Mouse (Mus musculus) forebrain, embryonic 14.5 days (tissue): Measurements from ENCODE around the gene Kcnma1. TPM values are rescaled to one million over a fixed set of nuclear protein-coding genes. Genes with fewer than 3 reads are reported as not detected.

Experiments
- ATAC-seq: fragments of 200-750 bp; cut with Nextera tagmentation; 2 replicates; pipeline ENCODE4 v1.8.0; 2017; ENCODE audit warnings: mild to moderate bottlenecking, moderate library complexity
- DNase-seq: peaks from one replicate; pipeline ENCODE4 v3.0.0-alpha.2; 2015; ENCODE audit warnings: low spot score
- H3K27ac ChIP-seq: fragments of 300-500 bp; sonication (generic); 2 replicates; pipeline ENCODE4 v1.5.1; 2014; ENCODE audit warnings: low read depth, mild to moderate bottlenecking, control low read depth, low read length, moderate library complexity
- H3K27me3 ChIP-seq: fragments of 300-500 bp; sonication (generic); replicated peaks from 2 replicates; pipeline ENCODE4 v1.6.1; 2014; ENCODE audit warnings: low read length, control low read depth, mixed read lengths; ENCODE audit not compliant: control insufficient read depth, insufficient read depth
- H3K36me3 ChIP-seq: fragments of 300-500 bp; sonication (generic); 2 replicates; pipeline ENCODE4 v1.6.1; 2014; ENCODE audit warnings: low read length, control low read depth; ENCODE audit not compliant: control insufficient read depth, insufficient read depth
- H3K4me1 ChIP-seq: fragments of 300-500 bp; sonication (generic); 2 replicates; pipeline ENCODE4 v1.6.1; 2014; ENCODE audit warnings: antibody characterized with exemption, low read length, control low read depth; ENCODE audit not compliant: control insufficient read depth, insufficient read depth
- H3K4me2 ChIP-seq: fragments of 300-500 bp; sonication (generic); 2 replicates; pipeline ENCODE4 v1.6.1; 2014; ENCODE audit warnings: mild to moderate bottlenecking, control low read depth, low read length
- H3K4me3 ChIP-seq: fragments of 300-500 bp; sonication (generic); 2 replicates; pipeline ENCODE4 v1.5.1; 2014; ENCODE audit warnings: low read depth, low read length, control low read depth
- H3K9ac ChIP-seq: fragments of 300-500 bp; sonication (generic); 2 replicates; pipeline ENCODE4 v1.6.1; 2014; ENCODE audit warnings: mild to moderate bottlenecking, low read length, control low read depth, moderate library complexity
- H3K9me3 ChIP-seq: fragments of 300-500 bp; sonication (generic); replicated peaks from 2 replicates; pipeline ENCODE4 v1.6.1; 2016; ENCODE audit warnings: low read length, control low read depth, mixed read lengths; ENCODE audit not compliant: control insufficient read depth
- WGBS: fragments of 180-500 bp; shearing (Covaris S2); extraction: QIAGEN DNeasy Blood & Tissue Kit; methylation state at CpG from one replicate; pipeline ENCODE4 v1.1.7; 2014; 5-methylcytosine and 5-hydroxymethylcytosine counted together
- polyA plus RNA-seq: library from polyadenylated mRNA; unstranded; fragments of >200 nt; fragmentation: Nextera tagmentation; extraction: Ambion mirVana; gene quantifications from 2 replicates; pipeline ENCODE4 v1.2.1, GENCODE M21; 2014

Gene Kcnma1
- polyA plus RNA-seq, 1 experiment from 2014 or later, result 6.6 TPM

GRCm38 (mm10) chr14:23509792-23510191, 504.5 kb downstream of the Kcnma1 start:
- H3K9ac ChIP-seq, result no peak overlapping the region
- H3K9me3 ChIP-seq, result no peaks in the 10 kb centered on the region
- H3K36me3 ChIP-seq, result no peaks in the 10 kb centered on the region
- H3K4me1 ChIP-seq, result no peaks in the 10 kb centered on the region
- no peak overlapping the region for H3K27ac ChIP-seq
- no peak for DNase-seq
- H3K4me2 ChIP-seq, result no peak overlapping the region
- ATAC-seq, result no peak
- H3K27me3 ChIP-seq, result no peaks in the 10 kb centered on the region
- WGBS, result 85% methylated on average over 5 of the region's 5 CpGs
- no peak overlapping the region for H3K4me3 ChIP-seq

- no peak overlapping the region for H3K4me3 ChIP-seq
- DNase-seq, result peak; percentile 19
Observed at GRCm38 (mm10) chr14:23502236-23502790, 512.0 kb downstream of the Kcnma1 start.

GRCm38 (mm10) chr14:23496801-23497200, 517.5 kb downstream of the Kcnma1 start:
- no peak overlapping the region for H3K9ac ChIP-seq
- no peaks in the 10 kb centered on the region for H3K4me1 ChIP-seq
- ATAC-seq (no peak), DNase-seq (no peak)
- no peak overlapping the region for H3K27ac ChIP-seq
- no peaks in the 10 kb centered on the region for H3K36me3 ChIP-seq
- H3K4me2 ChIP-seq, result no peak overlapping the region
- WGBS, result 92% methylated on average over 3 of the region's 3 CpGs
- no peaks in the 10 kb centered on the region for H3K27me3 ChIP-seq
- H3K9me3 ChIP-seq, result no peaks in the 10 kb centered on the region
- H3K4me3 ChIP-seq, result no peak overlapping the region

More at GRCm38 (mm10) chr14:23502236-23502790, 512.0 kb downstream of the Kcnma1 start:
- WGBS, result 26% methylated on average over 8 of the region's 8 CpGs
- H3K36me3 ChIP-seq, result no peaks in the 10 kb centered on the region
- H3K4me1 ChIP-seq, result 0 out of 2 replicates have a peak, but pooled peaks cover 2% of the 10 kb centered on the region
- no peak overlapping the region for H3K4me2 ChIP-seq
- no peak overlapping the region for H3K27ac ChIP-seq
- no peak for ATAC-seq
- no peaks in the 10 kb centered on the region for H3K9me3 ChIP-seq
- no peak overlapping the region for H3K9ac ChIP-seq
- no peaks in the 10 kb centered on the region for H3K27me3 ChIP-seq

GRCm38 (mm10) chr14:23496236-23496740, 518.0 kb downstream of the Kcnma1 start:
- DNase-seq (no peak), ATAC-seq (no peak)
- H3K4me3 ChIP-seq, result no peak overlapping the region
- H3K4me2 ChIP-seq, result no peak overlapping the region
- no peaks in the 10 kb centered on the region for H3K4me1 ChIP-seq
- H3K27ac ChIP-seq, result no peak overlapping the region
- 73% methylated on average over 4 of the region's 4 CpGs for WGBS
- H3K27me3 ChIP-seq, result no peaks in the 10 kb centered on the region
- no peaks in the 10 kb centered on the region for H3K9me3 ChIP-seq
- no peak overlapping the region for H3K9ac ChIP-seq
- H3K36me3 ChIP-seq, result no peaks in the 10 kb centered on the region

- Histone ChIP-seq H3K4me3 (no peak overlapping the region), H3K27me3 (no peaks in the 10 kb centered on the region), H3K9me3 (no peaks in the 10 kb centered on the region), H3K36me3 (no peaks in the 10 kb centered on the region), H3K4me2 (no peak overlapping the region), H3K4me1 (no peaks in the 10 kb centered on the region), H3K27ac (no peak overlapping the region), H3K9ac (no peak overlapping the region)
- 66% methylated on average over 3 of the region's 3 CpGs for WGBS
- ATAC-seq (no peak), DNase-seq (no peak)
Observed at GRCm38 (mm10) chr14:23494496-23494800, 519.8 kb downstream of the Kcnma1 start.

- H3K4me2 ChIP-seq, result no peak overlapping the region
- 79% methylated on average over 8 of the region's 8 CpGs for WGBS
- ATAC-seq, result no peak
- H3K9ac ChIP-seq, result no peak overlapping the region
- H3K4me3 ChIP-seq, result no peak overlapping the region
- no peaks in the 10 kb centered on the region for H3K36me3 ChIP-seq
- H3K27ac ChIP-seq, result no peak overlapping the region
- DNase-seq, result no peak
- no peaks in the 10 kb centered on the region for H3K9me3 ChIP-seq
- H3K27me3 ChIP-seq, result no peaks in the 10 kb centered on the region
- no peaks in the 10 kb centered on the region for H3K4me1 ChIP-seq
Observed at GRCm38 (mm10) chr14:23493750-23494495, 520.4 kb downstream of the Kcnma1 start.

- no peak for ATAC-seq
Observed at GRCm38 (mm10) chr14:23492581-23493360, 521.5 kb downstream of the Kcnma1 start.

GRCm38 (mm10) chr14:23491359-23491758, 522.9 kb downstream of the Kcnma1 start:
- no peak overlapping the region for H3K4me3 ChIP-seq
- H3K36me3 ChIP-seq, result no peaks in the 10 kb centered on the region
- H3K27ac ChIP-seq, result no peak overlapping the region
- no peak overlapping the region for H3K4me2 ChIP-seq
- WGBS, result 34% methylated on average over 2 of the region's 2 CpGs
- no peak overlapping the region for H3K9ac ChIP-seq
- ATAC-seq (no peak), DNase-seq (no peak)
- no peaks in the 10 kb centered on the region for H3K4me1 ChIP-seq
- H3K27me3 ChIP-seq, result no peaks in the 10 kb centered on the region
- no peaks in the 10 kb centered on the region for H3K9me3 ChIP-seq

More at GRCm38 (mm10) chr14:23492581-23493360, 521.5 kb downstream of the Kcnma1 start:
- Histone ChIP-seq H3K4me1 (no peaks in the 10 kb centered on the region), H3K27me3 (no peaks in the 10 kb centered on the region), H3K27ac (no peak overlapping the region), H3K9ac (no peak overlapping the region), H3K9me3 (no peaks in the 10 kb centered on the region), H3K4me2 (no peak overlapping the region), H3K36me3 (no peaks in the 10 kb centered on the region), H3K4me3 (no peak overlapping the region)
- no peak for DNase-seq
- WGBS, result 90% methylated on average over 9 of the region's 9 CpGs
